Mouse (Mus musculus) lung, adult 2 months (tissue): ENCODE results near the gene Unc119b.

Experiments used
- CTCF ChIP-seq: fragments of 200-500 bp; IDR thresholded peaks from 2 replicates; pipeline ENCODE4 v1.5.1; 2011; ENCODE audit warnings: mild to moderate bottlenecking, low read length, control low read depth; ENCODE audit not compliant: insufficient read depth
- POLR2A ChIP-seq: fragments of 200-500 bp; IDR thresholded peaks from 2 replicates; pipeline ENCODE4 v1.6.1; 2011; ENCODE audit warnings: low read depth, mild to moderate bottlenecking, control low read depth, low read length, borderline replicate concordance; ENCODE audit errors: extremely low read depth

GRCm38 (mm10) chr5:115142166-115142697, 7.5 kb upstream of the Unc119b start:
- TF ChIP-seq CTCF = no peak
- no peak for TF ChIP-seq POLR2A
